Mouse (Mus musculus) T-helper 2 cell (primary cell): ENCODE results near the gene Rps4x.

Experiments
- in situ Hi-C: fragments of 300-600 bp; cut with MboI, MseI; formaldehyde crosslinking; loops from one replicate; pipeline ENCODE4 v1.15.1; 2025; ENCODE audit warnings: high pct_unique_total_duplicates

The Rps4x gene

DNA sequence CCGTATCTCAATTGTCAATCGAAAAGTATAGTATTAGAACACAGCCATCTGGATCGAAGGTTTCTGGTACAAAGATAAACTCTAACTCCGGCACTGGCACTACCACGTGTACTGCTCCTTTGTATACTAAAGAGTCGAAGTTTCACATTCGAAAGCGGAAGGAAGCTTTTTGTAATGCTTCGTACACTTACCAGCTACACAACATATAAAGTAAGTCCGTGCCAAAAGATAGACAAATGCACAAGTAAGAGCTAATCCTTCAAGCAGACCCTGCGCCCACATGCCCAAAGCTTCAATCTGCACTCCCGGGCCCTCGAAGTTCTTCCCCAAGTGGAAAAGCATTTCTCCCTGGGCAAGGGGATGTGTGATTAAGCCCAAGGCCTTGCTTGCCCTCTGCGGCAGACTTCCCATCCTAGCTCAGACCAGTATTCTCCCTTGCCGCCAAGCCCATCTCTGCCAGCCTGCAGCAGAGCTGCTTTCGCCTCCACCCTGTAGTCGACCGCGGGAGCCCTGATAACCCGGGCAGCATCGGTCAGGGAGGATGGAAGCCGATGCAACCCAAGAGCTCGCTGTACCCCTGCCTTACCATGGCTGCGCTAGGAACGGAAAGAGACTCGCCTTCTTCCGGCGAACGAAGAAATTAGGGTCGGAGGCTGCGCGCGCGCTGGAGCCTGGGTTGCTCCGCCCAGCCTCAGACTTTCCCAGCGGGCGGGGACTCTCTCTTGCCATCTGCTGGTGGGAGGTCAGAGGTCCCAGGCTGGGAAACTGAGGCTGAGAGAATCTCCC lies at the start of gene Rps4x:
Gene Rps4x (minus strand): TSS at position 683 of the 786 bp plus-strand sequence.
- in situ Hi-C loops, result no loop called here

DNA sequence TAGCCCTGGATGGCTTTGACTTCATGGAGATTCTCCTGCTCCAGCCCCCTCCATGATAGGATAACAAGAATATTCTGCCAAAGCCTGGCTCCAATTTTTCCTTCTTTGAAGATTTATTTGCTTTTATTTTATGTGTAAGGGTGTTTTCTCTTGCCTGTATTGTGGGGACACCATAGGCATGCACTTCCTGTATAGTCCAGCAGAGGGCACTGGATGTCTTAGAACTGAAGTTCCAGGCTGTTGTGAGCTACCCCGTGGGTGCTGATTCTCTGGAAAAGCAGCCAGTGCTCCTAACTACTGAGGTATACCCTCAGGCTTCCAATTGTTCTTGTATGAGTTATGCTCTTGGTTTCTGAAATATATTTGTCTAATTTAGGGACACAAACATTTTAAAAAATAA lies 29.9 kb upstream of the Rps4x start:
- in situ Hi-C loops, result loop anchor here (5.0 kb wide), 1 partner anchor 258 kb away; no protein-coding TSS in a partner anchor

DNA sequence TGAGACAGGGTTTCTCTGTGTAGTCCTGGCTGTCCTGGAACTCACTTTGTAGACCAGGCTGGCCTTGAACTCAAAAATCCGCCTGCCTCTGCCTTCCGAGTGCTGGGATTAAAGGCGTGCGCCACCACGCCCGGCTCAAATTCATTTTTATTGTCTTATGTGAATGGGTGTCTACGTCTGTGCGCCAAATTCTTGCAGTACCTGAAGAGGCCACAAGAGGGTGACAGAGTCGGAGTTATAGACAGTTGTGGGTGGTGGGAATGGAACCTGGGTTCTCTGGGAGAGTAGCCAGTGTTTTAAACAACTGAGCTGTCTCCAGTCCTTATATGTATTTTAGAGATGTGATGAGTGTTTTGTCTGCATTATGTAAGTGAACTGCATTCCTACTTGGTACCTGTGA lies 26.2 kb upstream of the Rps4x start:
- in situ Hi-C loops, result loop anchor here (5.0 kb wide), 1 partner anchor 262 kb away; no protein-coding TSS in a partner anchor

DNA sequence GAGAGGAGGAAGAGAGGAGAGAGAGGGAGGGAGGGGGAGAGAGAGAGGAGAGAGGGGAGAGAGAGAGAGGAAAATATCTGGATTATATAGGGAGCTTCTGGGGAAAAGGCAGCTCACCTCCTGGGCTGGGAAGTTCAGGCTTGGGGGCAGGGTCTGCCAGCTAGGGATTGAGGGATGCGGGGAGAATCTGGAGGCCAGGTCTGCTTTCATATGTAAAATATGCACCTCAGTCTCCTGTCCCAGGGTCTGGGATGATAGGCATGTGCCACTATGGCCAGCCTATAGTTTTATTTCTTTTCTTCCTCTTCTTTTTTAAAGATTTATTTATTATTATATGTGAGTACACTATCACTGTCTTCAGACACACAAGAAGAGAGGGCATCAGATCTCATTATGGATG lies 1.6 kb upstream of the Rps4x start:
- in situ Hi-C loops, result no loop called here

DNA sequence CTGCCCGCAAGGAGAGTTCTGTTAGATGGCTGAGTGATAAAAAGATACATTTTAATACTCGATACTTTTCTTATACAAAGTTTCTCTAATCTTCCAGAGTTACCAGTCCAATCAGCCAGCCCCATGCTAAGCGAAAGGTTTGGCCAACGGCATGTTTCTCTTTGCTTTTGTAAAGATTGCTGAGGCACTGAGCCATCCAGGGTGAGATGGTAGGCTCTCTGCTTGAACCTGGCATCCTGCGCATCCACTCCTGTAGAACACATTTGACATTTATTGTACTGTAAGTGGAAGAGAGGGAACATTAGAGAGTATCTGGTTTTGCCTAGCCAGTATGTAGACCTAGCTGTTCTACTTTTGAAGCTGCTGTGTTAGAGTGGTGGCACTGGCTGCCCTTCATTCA lies 387 bp upstream of the Rps4x start:
- in situ Hi-C loops, result no loop called here

DNA sequence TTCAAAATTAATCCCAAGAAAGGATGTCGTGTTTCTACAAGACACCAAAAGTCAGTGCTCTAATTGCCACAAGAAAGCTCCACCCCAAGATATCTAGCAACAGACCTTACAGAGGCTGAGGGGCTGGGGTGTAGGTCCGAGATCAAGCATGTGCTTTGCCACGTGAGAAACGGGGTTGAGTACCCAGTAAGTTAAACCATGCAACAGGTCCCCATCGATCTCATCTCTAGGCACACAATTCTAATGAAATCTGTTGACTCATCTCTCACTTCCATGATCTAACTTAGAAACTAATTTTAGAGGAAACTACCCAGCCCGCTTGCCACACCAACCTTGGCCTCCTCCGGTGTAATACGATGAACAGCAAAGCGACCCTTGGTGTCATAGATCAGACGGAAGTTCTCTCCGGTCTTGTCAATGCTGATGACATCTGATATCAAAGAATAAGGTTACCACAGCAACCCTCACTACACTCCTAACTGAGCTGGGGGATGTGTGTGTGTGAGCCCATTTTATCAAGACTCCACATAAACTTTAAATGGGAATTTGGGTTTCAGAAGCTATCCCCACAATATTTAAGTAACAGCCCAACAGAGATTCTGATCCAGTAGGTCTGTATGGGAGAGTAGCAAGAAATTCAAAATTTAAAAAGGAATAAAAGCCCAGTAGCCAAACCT lies 2.0 kb downstream of the Rps4x start:
- in situ Hi-C loops, result no loop called here

DNA sequence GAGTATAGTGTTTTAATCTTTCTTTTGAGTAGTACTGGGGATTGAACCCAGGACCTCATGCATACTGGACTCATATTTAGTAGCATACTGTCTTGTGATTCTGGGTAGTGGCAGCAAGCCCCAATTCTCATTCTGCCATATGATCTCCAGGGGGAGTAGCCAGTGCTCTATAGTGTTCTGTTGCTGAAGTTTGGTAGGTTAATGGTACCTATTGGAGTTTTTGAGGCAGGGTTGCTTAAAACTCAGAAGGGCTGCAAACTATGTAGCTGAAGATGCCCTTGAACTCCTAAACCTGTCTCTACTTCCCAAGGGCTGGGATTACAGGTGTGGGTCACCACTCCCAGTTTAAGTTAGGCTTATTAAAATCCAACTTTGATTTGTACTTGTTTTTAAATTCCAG lies 6.6 kb downstream of the Rps4x start:
- in situ Hi-C loops, result no loop called here

DNA sequence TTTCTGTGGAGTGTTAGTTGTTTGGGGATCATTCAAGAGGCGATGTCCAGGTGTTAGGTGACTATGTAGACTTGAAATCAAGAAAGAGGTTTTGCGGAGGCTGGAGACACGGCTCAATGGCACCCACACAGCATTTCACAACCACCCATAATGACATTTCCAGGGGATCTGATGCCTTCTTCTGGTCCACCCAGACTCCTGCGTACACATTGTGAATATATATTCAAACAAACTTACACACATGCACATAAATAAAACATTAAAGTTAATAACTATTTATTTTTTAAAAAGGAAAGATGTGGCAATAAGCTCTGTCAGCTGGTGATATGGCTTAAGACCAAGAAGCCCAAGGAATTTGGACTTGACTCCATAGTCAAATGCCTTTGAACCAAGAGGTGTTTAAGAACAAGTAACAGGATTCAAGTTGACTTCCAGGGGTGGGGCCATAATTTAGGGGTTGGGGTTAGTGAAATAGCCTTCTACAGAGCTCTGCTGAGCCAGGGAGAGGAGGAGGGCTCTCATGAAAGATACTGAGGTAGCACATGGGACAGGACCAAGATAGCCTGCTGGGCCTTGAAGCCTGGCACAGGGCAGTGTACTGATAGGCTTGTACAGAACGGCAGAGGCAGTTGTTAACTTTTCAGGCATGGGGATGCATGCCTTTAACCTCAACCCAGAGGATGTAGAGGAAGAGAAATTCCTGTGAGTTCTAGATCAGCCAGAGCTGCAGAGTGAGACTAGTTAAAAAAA lies 13.5 kb downstream of the Rps4x start:
- in situ Hi-C loops, result no loop called here

DNA sequence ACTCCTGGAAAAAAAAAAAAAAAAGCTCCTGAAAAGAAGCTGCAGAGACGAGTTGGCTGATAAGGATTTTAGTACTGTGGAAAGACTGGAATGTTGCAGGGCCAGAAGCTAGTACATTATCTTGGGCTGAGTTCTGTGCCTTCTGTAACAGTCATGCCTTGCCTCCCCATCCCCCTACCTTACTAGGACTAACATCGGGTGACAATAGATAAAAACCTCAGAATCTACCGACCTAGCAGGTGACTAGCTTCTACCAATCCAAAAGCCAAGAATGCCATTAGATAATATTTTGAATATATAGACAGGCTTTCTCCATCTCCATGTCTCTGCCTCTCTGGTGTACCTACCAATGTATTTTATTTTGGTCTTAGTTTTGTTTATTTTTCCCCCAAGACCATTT lies 18.3 kb downstream of the Rps4x start:
- in situ Hi-C loops, result no loop called here

DNA sequence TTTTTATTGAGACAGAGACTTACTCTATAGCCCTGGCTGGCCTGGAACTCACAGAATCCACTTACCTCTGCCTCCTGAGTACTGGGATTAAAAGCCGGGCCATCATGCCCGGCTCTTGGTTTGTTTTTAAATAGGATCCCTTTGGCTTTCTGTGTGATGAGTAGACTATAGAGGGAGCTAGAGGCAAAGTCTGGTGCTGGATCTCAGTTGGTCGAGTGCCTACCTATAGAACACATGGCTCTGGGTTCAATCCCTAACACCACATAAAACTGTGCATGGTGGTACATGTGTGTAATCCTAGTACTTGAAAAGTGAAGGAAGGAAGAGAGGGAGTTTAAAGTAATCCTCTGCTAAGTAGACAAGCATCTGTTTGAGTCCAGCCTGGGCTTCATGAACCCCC lies 19.1 kb downstream of the Rps4x start:
- in situ Hi-C loops, result no loop called here

DNA sequence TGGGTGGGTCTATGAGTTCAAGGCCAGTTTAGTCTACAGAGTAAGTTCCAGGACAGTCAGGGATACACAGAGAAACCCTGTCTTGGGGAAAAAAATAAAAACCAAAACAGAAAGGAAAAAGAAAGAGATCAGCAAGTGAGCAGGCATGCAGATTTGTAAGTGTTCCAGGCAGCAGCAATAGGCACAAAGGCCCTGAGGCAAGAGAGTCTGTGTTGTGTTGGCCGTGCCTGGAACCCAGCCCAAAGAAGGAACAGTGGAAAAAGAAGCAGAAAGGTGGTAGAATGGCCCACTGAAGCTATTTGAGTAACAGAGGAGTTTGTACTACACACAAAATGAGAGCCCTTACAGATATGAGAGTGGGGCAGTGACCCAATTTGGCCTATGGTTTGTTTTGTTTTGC lies 19.5 kb downstream of the Rps4x start:
- in situ Hi-C loops, result no loop called here

DNA sequence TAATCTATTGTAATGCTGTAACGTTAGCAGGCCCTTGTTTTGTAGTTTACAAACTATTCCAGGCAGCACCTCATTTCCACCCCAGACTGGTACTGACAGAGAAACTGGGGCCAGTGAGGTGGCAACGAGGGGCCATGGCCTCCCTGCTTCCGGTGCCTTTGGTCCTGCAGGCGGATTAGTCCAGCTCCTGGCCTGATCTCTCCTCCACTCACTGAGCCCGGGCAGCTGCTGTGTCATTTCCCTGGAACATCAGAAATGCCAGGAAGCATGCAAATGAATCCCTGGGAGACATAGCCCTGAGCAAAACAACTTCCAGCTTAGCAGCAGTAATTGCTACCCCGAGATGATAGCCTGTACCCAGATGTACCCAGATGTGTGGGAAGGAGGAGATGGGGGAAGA lies 22.2 kb downstream of the Rps4x start:
- in situ Hi-C loops, result no loop called here

DNA sequence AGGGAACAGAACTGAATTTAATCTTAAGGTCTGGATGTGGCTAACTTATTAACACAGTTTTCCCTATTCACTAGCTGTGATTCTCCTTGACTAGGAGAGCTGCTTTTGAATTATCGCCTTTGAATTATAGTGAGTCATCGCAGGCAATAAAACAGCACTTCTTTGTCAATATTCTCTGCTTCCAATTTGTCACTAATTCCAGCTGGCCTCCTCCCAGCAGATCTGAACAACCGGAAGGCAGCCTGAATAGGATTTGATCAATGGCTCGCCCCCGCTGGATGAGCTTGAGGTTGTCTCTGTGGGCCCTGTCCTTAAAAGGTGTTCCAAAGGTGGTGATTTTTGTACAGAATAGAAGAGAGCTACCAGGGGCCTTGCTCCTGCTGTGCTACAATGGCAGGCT lies 22.7 kb downstream of the Rps4x start:
- in situ Hi-C loops, result no loop called here

DNA sequence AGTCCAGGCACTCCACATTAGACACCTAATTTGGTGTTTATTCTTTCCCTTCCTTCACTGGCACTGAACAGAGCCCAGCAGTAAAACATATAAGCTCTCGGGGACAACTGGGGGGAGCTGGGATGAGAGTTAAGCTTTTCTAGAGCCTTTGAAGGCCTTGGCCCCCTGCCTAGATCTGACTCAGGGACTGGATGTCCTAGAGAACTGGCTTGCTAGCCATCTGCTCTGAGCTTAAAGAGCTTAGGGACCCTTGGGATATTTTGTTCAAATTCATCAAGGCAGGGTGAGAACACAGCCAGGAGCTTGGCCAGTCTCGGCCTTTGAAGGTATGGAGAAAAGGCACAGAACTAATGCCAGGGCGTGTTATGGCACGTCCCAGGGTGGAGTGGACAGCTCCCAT lies 25.7 kb downstream of the Rps4x start:
- in situ Hi-C loops, result no loop called here

DNA sequence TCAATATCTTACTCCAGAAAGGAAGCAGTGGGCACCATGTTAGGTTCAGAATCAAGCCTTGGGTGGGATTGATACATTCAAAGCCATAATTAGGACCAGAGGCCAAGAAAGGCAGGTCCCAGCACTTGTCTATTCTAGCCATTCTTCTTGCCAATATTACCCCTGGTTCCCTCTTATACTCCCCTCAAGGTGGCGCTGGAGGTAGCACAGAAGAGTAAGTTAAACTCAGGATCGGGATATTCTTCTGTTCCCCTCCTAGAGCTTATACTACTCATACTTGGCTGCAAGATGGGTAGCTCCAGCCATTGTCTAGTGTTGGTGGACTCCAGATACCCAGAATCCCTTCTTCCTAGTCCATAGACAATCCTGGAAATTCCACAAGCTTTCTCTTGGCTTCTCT lies 26.1 kb downstream of the Rps4x start:
- in situ Hi-C loops, result no loop called here

DNA sequence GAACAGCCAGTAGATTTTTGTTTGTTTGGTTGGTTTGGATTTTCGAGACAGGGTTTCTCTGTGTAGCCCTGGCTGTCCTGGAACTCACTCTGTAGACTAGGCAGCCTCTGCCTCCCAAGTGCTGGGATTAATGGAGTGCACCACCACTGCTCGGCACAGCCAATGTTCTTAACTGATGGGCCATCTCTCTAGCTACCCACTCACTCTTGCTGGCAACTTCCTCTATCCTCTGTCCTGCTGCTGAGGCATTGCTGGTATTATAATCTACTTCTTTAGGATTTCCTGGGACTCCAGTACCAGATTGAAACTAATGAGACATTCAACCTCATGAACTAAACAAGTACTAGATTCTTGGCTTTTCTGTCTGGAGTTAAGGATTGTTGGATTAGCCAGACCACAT lies 28.7 kb downstream of the Rps4x start:
- in situ Hi-C loops, result no loop called here

DNA sequence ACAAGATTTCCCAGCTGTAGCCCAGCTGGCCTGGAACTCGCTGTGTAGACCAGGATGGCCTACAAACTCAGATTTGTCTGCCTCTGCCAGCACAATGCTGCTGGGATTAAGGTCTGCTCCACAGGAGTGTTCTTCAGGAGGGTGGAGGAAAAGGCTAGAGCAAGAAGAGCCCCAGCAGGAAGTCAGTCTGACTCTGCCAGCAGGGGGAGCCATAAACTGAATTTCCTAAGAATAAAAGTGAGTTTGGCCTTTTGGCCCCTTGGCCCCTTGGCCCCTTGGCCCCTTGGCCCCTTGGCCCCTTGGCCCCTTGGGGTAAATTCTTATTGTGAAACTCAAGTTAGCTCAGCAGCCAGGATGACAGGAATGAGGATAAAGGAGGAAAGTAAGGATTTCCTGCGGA lies 29.4 kb downstream of the Rps4x start:
- in situ Hi-C loops, result no loop called here

DNA sequence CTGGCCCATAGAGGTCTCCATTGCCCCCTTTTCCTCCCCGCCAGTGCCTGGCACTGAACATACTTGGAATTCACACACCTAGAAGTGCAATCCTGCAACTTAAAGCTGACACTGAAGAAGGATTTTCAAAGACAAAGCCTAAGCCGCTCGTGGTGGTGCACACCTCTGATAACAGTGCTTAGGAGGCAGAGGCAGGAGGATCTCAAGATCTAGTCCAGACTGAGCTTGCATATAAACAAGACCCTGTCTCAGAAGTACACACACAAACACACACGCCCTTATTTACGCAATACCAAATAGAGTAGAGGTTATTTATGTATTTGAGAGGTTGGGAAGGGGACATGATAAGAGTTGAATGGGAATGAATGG lies 31.8 kb downstream of the Rps4x start:
- in situ Hi-C loops, result no loop called here

DNA sequence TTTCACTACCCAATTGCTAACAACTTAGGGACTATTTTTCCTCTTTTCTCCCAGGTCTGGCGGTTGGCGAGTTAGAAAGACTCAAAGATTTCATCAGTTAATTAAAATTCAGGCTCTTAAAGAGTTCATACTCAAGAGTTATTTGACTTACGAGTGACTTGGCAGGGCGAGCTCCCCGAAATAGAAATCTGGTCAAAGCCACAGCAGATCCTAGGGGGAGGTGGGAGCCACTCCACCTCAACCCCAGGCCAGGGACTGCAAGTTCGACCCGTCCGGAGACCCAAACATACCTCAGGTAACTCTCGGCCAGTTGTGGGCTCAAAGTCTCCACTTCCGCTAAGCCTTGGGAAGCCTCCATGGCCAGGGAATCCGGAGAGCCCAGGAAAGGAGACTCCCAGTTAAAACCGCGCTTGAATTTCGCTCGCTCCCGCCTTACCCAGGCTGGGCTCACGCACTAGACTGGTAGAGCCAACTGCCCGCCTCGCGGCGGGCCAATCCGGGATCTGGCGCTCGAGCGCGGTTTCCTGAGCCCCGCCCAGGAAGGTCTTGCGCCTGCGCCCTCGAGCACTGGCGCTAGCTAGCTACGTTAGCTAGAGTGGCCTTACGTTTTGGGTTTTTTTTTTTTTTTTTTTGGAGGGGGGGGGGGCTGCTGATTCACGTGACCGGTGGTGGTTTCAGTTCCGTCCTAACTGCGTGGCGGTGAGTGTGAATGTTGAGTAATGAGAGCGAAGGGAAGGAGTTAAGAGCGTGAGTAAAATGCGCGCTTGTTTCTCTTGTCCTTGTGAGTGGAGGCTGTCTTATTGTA lies 32.4 kb downstream of the Rps4x start, which contains the start of gene Ercc6l:
Gene Ercc6l (minus strand): TSS at position 474 of the 805 bp plus-strand sequence.
- in situ Hi-C loops, result no loop called here

DNA sequence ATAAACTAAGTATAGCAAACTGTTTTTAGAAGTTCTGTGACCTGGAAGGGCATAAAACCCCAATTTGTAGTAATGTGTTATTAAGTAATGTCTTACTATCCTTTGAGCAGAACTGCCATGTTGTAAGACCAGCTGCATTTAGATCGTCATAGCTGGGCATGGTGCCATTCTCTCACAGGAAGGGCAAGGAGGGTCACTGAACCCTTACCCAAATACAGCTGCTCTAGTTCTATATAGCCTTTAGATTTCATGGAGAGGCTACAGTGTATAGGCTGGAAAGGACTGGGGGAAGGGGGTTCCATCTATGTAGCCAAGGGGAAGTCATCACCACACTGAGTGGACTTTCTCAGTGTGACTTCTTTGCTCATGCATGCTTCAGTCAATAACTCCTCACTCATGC lies 48.0 kb downstream of the Rps4x start:
- in situ Hi-C loops, result no loop called here
